Mouse (Mus musculus) heart, postnatal 0 days (tissue): Measurements from ENCODE around the gene Rsph6a. TPM values are rescaled to one million over a fixed set of nuclear protein-coding genes. Genes with fewer than 3 reads are reported as not detected.

Experiments used
- ATAC-seq: fragments of 200-750 bp; cut with Nextera tagmentation; 2 replicates; pipeline ENCODE4 v1.8.0; 2017; ENCODE audit warnings: low read depth, moderate number of reproducible peaks, moderate library complexity; ENCODE audit not compliant: insufficient read depth
- DNase-seq: peaks from one replicate; pipeline ENCODE4 v3.0.0-alpha.2; 2016; ENCODE audit warnings: low spot score
- H3K27ac ChIP-seq: fragments of 300-500 bp; sonication (generic); 2 replicates; pipeline ENCODE4 v1.5.1; 2014; ENCODE audit warnings: low read depth, mild to moderate bottlenecking
- H3K27me3 ChIP-seq: fragments of 300-500 bp; sonication (generic); 2 replicates; pipeline ENCODE4 v1.6.1; 2014; ENCODE audit warnings: low read length, mixed read lengths; ENCODE audit not compliant: control insufficient read depth, insufficient read depth
- H3K36me3 ChIP-seq: fragments of 300-500 bp; sonication (generic); replicated peaks from 2 replicates; pipeline ENCODE4 v1.6.1; 2014; ENCODE audit warnings: low read length, mixed read lengths; ENCODE audit not compliant: control insufficient read depth, insufficient read depth
- H3K4me1 ChIP-seq: fragments of 300-500 bp; sonication (generic); 2 replicates; pipeline ENCODE4 v1.6.1; 2014; ENCODE audit warnings: antibody characterized with exemption; ENCODE audit not compliant: control insufficient read depth, insufficient read depth
- H3K4me2 ChIP-seq: fragments of 300-500 bp; sonication (generic); 2 replicates; pipeline ENCODE4 v1.6.1; 2014; ENCODE audit warnings: low read depth, mild to moderate bottlenecking, low read length, moderate library complexity
- H3K4me3 ChIP-seq: fragments of 300-500 bp; sonication (generic); 2 replicates; pipeline ENCODE4 v1.5.1; 2014; ENCODE audit warnings: low read depth, low read length
- H3K9ac ChIP-seq: fragments of 300-500 bp; sonication (generic); replicated peaks from 2 replicates; pipeline ENCODE4 v1.6.1; 2014; ENCODE audit warnings: low read depth, low read length, mixed read lengths
- H3K9me3 ChIP-seq: fragments of 300-500 bp; sonication (generic); replicated peaks from 2 replicates; pipeline ENCODE4 v1.6.1; 2016; ENCODE audit warnings: low read length; ENCODE audit not compliant: control insufficient read depth
- CTCF ChIP-seq: IDR thresholded peaks from 2 replicates; pipeline ENCODE4 v1.5.1; 2016; ENCODE audit warnings: antibody characterized with exemption, control low read depth, low read depth
- EP300 ChIP-seq: IDR thresholded peaks from 2 replicates; pipeline ENCODE4 v1.6.1; 2016; ENCODE audit warnings: antibody characterized with exemption, low read depth
- WGBS: fragments of 180-500 bp; shearing (Covaris S2); extraction: QIAGEN DNeasy Blood & Tissue Kit; methylation state at CpG from one replicate; pipeline ENCODE4 v1.1.7; 2014; 5-methylcytosine and 5-hydroxymethylcytosine counted together
- polyA plus RNA-seq: library from polyadenylated mRNA; unstranded; fragments of >200 nt; fragmentation: Nextera tagmentation; extraction: Ambion mirVana; gene quantifications from 2 replicates; pipeline ENCODE4 v1.2.1, GENCODE M21; 2015
- total RNA-seq: library from RNA; depleted of rRNA; stranded (reverse); fragments of >200 nt; gene quantifications from 2 replicates; pipeline ENCODE4 v1.2.3, GENCODE M21; 2014; ENCODE audit warnings: low replicate concordance

The Rsph6a gene
- total and polyA plus RNA-seq, 2 experiments from 2014 or later, result not detected

DNA sequence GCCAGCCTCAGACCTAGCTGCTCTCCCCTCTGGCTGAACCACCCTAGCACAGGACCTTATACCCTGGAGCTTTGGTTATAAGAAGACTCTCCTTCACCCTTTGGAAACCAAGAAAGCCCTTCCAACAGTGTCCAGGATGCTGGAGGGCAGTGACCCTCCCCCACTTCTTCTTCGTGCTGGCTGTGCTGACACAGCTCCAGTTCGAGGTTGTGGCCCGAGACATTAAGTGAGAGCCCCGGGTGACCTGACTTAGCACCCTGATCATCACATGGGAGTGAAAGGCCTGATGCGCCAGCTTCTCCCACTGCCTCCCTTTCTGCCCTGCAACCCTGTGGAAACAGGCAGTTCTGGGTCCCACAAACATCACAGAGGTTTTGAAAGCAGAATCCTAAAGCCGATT, 31.0 kb downstream of the Rsph6a start:
- H3K4me2 ChIP-seq, result peak overlapping the region; percentile 78
- H3K4me1 ChIP-seq, result peaks cover 48% of the 10 kb centered on the region
- peaks cover 49% of the 10 kb centered on the region for H3K36me3 ChIP-seq
- H3K9me3 ChIP-seq, result no peaks in the 10 kb centered on the region
- ATAC-seq (no peak), DNase-seq (no peak)
- H3K4me3 ChIP-seq, result peak overlapping the region; percentile 62
- peak overlapping the region; percentile 69 for H3K9ac ChIP-seq
- peak overlapping the region; percentile 95 for H3K27ac ChIP-seq
- TF ChIP-seq EP300, result no peak
- TF ChIP-seq CTCF, result no peak
- 9% methylated on average over 6 of the region's 6 CpGs for WGBS
- H3K27me3 ChIP-seq, result no peaks in the 10 kb centered on the region

DNA sequence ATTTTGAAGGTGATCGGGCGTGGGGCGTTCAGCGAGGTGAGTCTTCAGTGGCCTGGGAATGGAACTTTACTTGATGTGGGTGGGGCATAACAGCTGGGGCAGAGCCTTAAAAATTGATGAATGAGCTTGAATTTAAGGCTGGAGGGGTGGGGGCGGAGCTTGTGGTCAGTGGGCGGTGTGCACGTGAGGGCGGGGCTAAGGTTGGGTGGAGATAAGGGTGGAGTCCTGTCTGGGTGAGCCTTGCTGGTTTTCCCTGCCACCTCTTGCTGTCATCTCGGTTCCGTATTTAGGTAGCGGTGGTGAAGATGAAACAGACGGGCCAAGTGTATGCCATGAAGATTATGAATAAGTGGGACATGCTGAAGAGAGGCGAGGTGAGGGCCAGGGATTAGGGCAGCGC, 31.6 kb downstream of the Rsph6a start:
- Histone ChIP-seq H3K4me1 (peaks cover 48% of the 10 kb centered on the region), H3K4me3 (peak overlapping the region; percentile 62), H3K9me3 (no peaks in the 10 kb centered on the region), H3K27me3 (no peaks in the 10 kb centered on the region), H3K9ac (no peak overlapping the region; the same call in 1 of the 2 replicates), H3K27ac (peak overlapping the region; percentile 95), H3K36me3 (peaks cover 49% of the 10 kb centered on the region), H3K4me2 (peak overlapping the region; percentile 78)
- DNase-seq, result peak; percentile 65
- ATAC-seq, result peak; percentile 12; the same call in 1 of the 2 replicates
- 18% methylated on average over 14 of the region's 14 CpGs for WGBS
- TF ChIP-seq CTCF (no peak), EP300 (no peak)

DNA sequence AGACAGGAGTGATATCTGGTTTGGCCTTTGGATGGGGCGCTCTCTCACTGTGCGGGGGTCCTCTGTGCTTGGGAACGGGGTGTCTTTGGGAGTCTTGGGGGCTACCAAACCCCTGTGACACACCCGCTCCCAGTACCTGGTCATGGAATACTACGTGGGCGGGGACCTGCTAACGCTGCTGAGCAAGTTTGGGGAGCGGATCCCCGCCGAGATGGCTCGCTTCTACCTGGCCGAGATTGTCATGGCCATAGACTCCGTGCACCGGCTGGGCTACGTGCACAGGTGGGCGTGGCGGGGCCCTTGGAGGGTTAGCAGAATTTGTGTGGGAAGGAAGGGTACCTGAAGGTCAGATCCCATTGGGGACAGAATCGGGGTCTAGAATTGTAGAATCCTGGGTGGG, 32.3 kb downstream of the Rsph6a start:
- ATAC-seq (no peak), DNase-seq (no peak)
- Histone ChIP-seq H3K9ac (no peak overlapping the region), H3K27ac (no peak overlapping the region), H3K27me3 (no peaks in the 10 kb centered on the region), H3K4me2 (no peak overlapping the region; the same call in 1 of the 2 replicates), H3K36me3 (peaks cover 49% of the 10 kb centered on the region), H3K9me3 (no peaks in the 10 kb centered on the region), H3K4me1 (peaks cover 42% of the 10 kb centered on the region), H3K4me3 (no peak overlapping the region)
- 75% methylated on average over 18 of the region's 18 CpGs for WGBS
- TF ChIP-seq CTCF (no peak), EP300 (no peak)

DNA sequence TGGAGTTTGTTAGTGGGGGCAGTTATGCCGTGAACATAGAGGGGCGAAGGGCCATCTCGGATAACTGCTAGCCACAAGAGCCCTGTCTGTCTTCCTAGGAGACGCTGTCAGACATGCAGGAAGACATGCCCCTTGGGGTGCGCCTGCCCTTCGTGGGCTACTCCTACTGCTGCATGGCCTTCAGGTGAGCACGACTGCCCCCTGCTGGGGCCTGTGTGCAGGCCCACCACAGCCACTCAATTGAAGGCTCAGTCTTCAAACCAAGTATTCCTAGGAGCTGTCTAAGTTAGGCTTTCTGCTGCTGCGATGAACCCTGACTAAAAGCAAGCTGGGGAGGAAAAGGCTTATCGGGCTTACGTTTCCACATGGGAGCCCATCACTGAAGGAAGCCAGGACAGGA, 34.3 kb downstream of the Rsph6a start:
- Histone ChIP-seq H3K36me3 (peaks cover 48% of the 10 kb centered on the region), H3K27ac (no peak overlapping the region), H3K4me1 (peaks cover 28% of the 10 kb centered on the region), H3K27me3 (no peaks in the 10 kb centered on the region), H3K4me2 (no peak overlapping the region), H3K4me3 (no peak overlapping the region), H3K9me3 (no peaks in the 10 kb centered on the region), H3K9ac (no peak overlapping the region)
- ATAC-seq (no peak), DNase-seq (peak; percentile 65)
- 37% methylated on average over 10 of the region's 10 CpGs for WGBS
- no peak for TF ChIP-seq EP300
- peak; percentile 72 for TF ChIP-seq CTCF

- Histone ChIP-seq H3K4me2 (no peak overlapping the region; the same call in 1 of the 2 replicates), H3K27me3 (no peaks in the 10 kb centered on the region), H3K4me1 (peaks cover 15% of the 10 kb centered on the region), H3K4me3 (no peak overlapping the region), H3K27ac (no peak overlapping the region), H3K9ac (no peak overlapping the region), H3K36me3 (peaks cover 48% of the 10 kb centered on the region), H3K9me3 (no peaks in the 10 kb centered on the region)
- no peak for TF ChIP-seq CTCF
- no peak for TF ChIP-seq EP300
- DNase-seq (no peak), ATAC-seq (no peak)
- WGBS, result 66% methylated on average over 17 of the region's 17 CpGs
These were observed 37.4 kb downstream of the Rsph6a start for GRCm38 (mm10) chr7:19091913-19092312.
